Mouse (Mus musculus) erythroblast, embryonic 14.5 days (primary cell): Measurements from ENCODE around the gene Hist2h2aa2.
"Not testable (repeated sequence)": the region's sequence is repeated elsewhere in the genome, so short reads cannot be mapped to it uniquely, and the experiment has no call there.

Experiments used
- GATA1 ChIP-seq: IDR thresholded peaks from 2 replicates; pipeline ENCODE4 v1.6.1; 2012; ENCODE audit warnings: low read length, inconsistent platforms, mixed read lengths
- TAL1 ChIP-seq: IDR thresholded peaks from 3 replicates; pipeline ENCODE4 v1.6.1; 2012; ENCODE audit warnings: low read length, inconsistent platforms, mixed read lengths

DNA sequence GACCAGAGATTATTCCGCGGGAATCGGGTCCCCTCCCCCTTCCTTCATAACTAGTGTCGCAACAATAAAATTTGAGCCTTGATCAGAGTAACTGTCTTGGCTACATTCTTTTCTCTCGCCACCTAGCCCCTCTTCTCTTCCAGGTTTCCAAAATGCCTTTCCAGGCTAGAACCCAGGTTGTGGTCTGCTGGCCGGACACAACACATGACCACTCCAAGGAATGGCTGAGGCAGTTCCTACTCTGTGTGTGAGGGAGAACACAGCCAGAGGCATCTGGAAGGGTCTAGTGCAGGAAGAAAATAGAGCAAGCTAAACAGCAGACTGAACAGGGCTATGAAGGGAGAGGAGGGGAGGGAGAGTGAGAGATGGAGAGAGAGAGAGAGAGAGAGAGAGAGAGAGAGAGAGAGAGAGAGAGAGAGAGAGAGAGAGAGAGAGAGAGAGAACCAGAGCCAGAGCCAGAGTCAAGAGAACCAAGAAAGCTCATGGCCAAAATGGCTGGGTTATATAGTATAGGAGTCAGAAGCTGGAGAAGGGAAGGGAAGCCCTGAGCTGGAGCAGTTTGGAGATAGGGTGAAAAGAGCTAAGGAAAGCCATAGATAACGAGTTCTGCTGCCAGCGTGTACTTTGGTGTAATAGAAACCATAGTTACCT lies 41.4 kb downstream of the Hist2h2aa2 start:
- not testable (repeated sequence) for TF ChIP-seq TAL1, GATA1
